In genomic region chr10:115050178-115050577, GRCm38 (mm10) we compare ENCODE assay signal across 16 mouse cellular contexts.
DNase-seq lines count a peak whose midpoint lies in the region; ATAC-seq and TF ChIP-seq lines count a peak whose summit lies in the region.
"Had no signal": no experiment of that assay in that cellular context is flagged by ENCODE, and none has a peak within 500 bp of the region (broad histone marks: within the 10 kb centered on the region; RNA-seq: fewer than 3 reads in every experiment).

No protein-coding gene starts in this region.

- H3K4me3 ChIP-seq in hindbrain, postnatal 0 days (ENCODE audit: low read length): no peak overlapping the region
- no peak overlapping the region for H3K4me3 ChIP-seq in hindbrain, embryonic 12.5 days
- H3K4me3 ChIP-seq: erythroblast, embryonic 14.5 days; heart, embryonic 15.5 days; hindbrain, embryonic 13.5 days; liver, embryonic 12.5 days had no signal

- no peak for TF ChIP-seq CTCF in hindbrain, postnatal 0 days (IDR thresholded peaks at IDR 0.05; ENCODE audit: low read depth)

- H3K9me3 ChIP-seq in hindbrain, postnatal 0 days (ENCODE audit: low read length): no peaks in the 10 kb centered on the region
- 0 out of 2 replicates have a peak, but pooled peaks cover 3% of the 10 kb centered on the region for H3K9me3 ChIP-seq in hindbrain, embryonic 12.5 days (replicated peaks)
- H3K9me3 ChIP-seq: heart, embryonic 15.5 days; hindbrain, embryonic 13.5 days had no signal

- peak; percentile 72; the same call in 1 of the 2 replicates for ATAC-seq in hindbrain, postnatal 0 days
- no peak for ATAC-seq in hindbrain, embryonic 12.5 days (ENCODE audit: low FRiP score)
- ATAC-seq in granulocyte monocyte progenitor cell, adult 5-6 weeks (replicated peaks; ENCODE audit: poor library complexity, severe bottlenecking): no peak
- ATAC-seq: liver, embryonic 12.5 days had no signal

- H3K36me3 ChIP-seq in hindbrain, postnatal 0 days (ENCODE audit: insufficient read depth, low read length): no peaks in the 10 kb centered on the region
- no peaks in the 10 kb centered on the region for H3K36me3 ChIP-seq in hindbrain, embryonic 12.5 days
- H3K36me3 ChIP-seq: heart, embryonic 15.5 days; hindbrain, embryonic 13.5 days; liver, embryonic 12.5 days had no signal

- H3K27ac ChIP-seq in hindbrain, postnatal 0 days: peak overlapping the region; percentile 50
- H3K27ac ChIP-seq in hindbrain, embryonic 12.5 days: no peak overlapping the region
- H3K27ac ChIP-seq: heart, embryonic 15.5 days; hindbrain, embryonic 13.5 days; liver, embryonic 12.5 days had no signal

- no peak overlapping the region for H3K9ac ChIP-seq in hindbrain, postnatal 0 days (replicated peaks; ENCODE audit: low read length)
- no peak overlapping the region for H3K9ac ChIP-seq in hindbrain, embryonic 12.5 days
- H3K9ac ChIP-seq: heart, embryonic 15.5 days; hindbrain, embryonic 13.5 days; liver, embryonic 12.5 days had no signal

- DNase-seq in hindbrain, postnatal 0 days (ENCODE audit: low spot score): peak; percentile 60
- peak; percentile 55 for DNase-seq in cerebellum, adult 11-12 months
- DNase-seq in cerebellum, postnatal 36 days: peak; percentile 56 to 61
- DNase-seq in retina, postnatal 1 day: peak; percentile 72
- DNase-seq in embryo, embryonic 11 days: no peak
- DNase-seq: adrenal gland, postnatal 10 days; heart, adult 18-20 months; kidney, adult 11 months; kidney, postnatal 25 days; right cerebral cortex, postnatal 14 days had no signal

- 46% methylated on average over 8 of the region's 8 CpGs for WGBS in hindbrain, postnatal 0 days
- WGBS in hindbrain, embryonic 12.5 days: 74% methylated on average over 8 of the region's 8 CpGs

- H3K27me3 ChIP-seq in hindbrain, postnatal 0 days (ENCODE audit: insufficient read depth, low read length): no peaks in the 10 kb centered on the region
- H3K27me3 ChIP-seq in hindbrain, embryonic 12.5 days: no peaks in the 10 kb centered on the region
- H3K27me3 ChIP-seq: heart, embryonic 15.5 days; hindbrain, embryonic 13.5 days; liver, embryonic 12.5 days had no signal

- H3K4me1 ChIP-seq in hindbrain, postnatal 0 days (ENCODE audit: insufficient read depth, low read length): no peaks in the 10 kb centered on the region
- H3K4me1 ChIP-seq in hindbrain, embryonic 12.5 days: no peaks in the 10 kb centered on the region
- H3K4me1 ChIP-seq: heart, embryonic 15.5 days; hindbrain, embryonic 13.5 days; liver, embryonic 12.5 days had no signal

- no peak overlapping the region for H3K4me2 ChIP-seq in hindbrain, postnatal 0 days (ENCODE audit: low read depth, low read length)
- H3K4me2 ChIP-seq in hindbrain, embryonic 12.5 days (replicated peaks): no peak overlapping the region
- H3K4me2 ChIP-seq: heart, embryonic 15.5 days; hindbrain, embryonic 13.5 days; liver, embryonic 12.5 days had no signal
